Mouse (Mus musculus) erythroblast, embryonic 14.5 days (primary cell): ENCODE data around the gene Nrip1. TPM values are rescaled to one million over a fixed set of nuclear protein-coding genes. Genes with fewer than 3 reads are reported as not detected.
"Not testable (repeated sequence)": the region's sequence is repeated elsewhere in the genome, so short reads cannot be mapped to it uniquely, and the experiment has no call there.

ENCODE experiments used
- H3K27me3 ChIP-seq: 2 replicates; pipeline ENCODE4 v1.6.1; 2012; ENCODE audit warnings: inconsistent platforms; ENCODE audit not compliant: control insufficient read depth
- H3K36me3 ChIP-seq: 2 replicates; pipeline ENCODE4 v1.6.1; 2012; ENCODE audit warnings: mild to moderate bottlenecking, inconsistent platforms; ENCODE audit not compliant: control insufficient read depth
- H3K4me1 ChIP-seq: 2 replicates; pipeline ENCODE4 v1.6.1; 2012; ENCODE audit warnings: inconsistent platforms; ENCODE audit not compliant: control insufficient read depth
- H3K4me3 ChIP-seq: replicated peaks from 2 replicates; pipeline ENCODE3; 2012; ENCODE audit warnings: moderate library complexity, mild to moderate bottlenecking, inconsistent platforms
- H3K9me3 ChIP-seq: 2 replicates; pipeline ENCODE4 v1.6.1; 2012; ENCODE audit warnings: low read length, inconsistent platforms, mixed read lengths; ENCODE audit not compliant: control insufficient read depth
- GATA1 ChIP-seq: IDR thresholded peaks from 2 replicates; pipeline ENCODE4 v1.6.1; 2012; ENCODE audit warnings: low read length, inconsistent platforms, mixed read lengths
- TAL1 ChIP-seq: IDR thresholded peaks from 3 replicates; pipeline ENCODE4 v1.6.1; 2012; ENCODE audit warnings: low read length, inconsistent platforms, mixed read lengths
- polyA plus RNA-seq: library from polyadenylated mRNA; stranded (reverse); fragments of >175 nt; gene quantifications from 2 replicates; pipeline ENCODE4 v1.2.3, GENCODE M21; 2012

Gene Nrip1
- polyA plus RNA-seq, 1 experiment, result 0.55 TPM

- Histone ChIP-seq H3K4me1 (no peaks in the 10 kb centered on the region), H3K27me3 (no peaks in the 10 kb centered on the region)
Observed at GRCm38 (mm10) chr16:76408696-76409354, 35.2 kb upstream of the Nrip1 start.

GRCm38 (mm10) chr16:76408241-76408640 is 34.6 kb upstream of the Nrip1 start:
- TF ChIP-seq TAL1 (no peak), GATA1 (no peak)
- Histone ChIP-seq H3K27me3 (no peaks in the 10 kb centered on the region), H3K4me3 (no peak overlapping the region), H3K4me1 (no peaks in the 10 kb centered on the region), H3K9me3 (no peaks in the 10 kb centered on the region), H3K36me3 (no peaks in the 10 kb centered on the region)

More at GRCm38 (mm10) chr16:76408696-76409354, 35.2 kb upstream of the Nrip1 start:
- H3K36me3 ChIP-seq, result no peaks in the 10 kb centered on the region
- no peak overlapping the region for H3K4me3 ChIP-seq
- no peaks in the 10 kb centered on the region for H3K9me3 ChIP-seq
- no peak for TF ChIP-seq GATA1
- no peak for TF ChIP-seq TAL1

- Histone ChIP-seq H3K36me3 (no peaks in the 10 kb centered on the region), H3K4me1 (no peaks in the 10 kb centered on the region), H3K27me3 (no peaks in the 10 kb centered on the region), H3K9me3 (no peaks in the 10 kb centered on the region), H3K4me3 (no peak overlapping the region)
- no peak for TF ChIP-seq GATA1
- no peak for TF ChIP-seq TAL1
Observed at GRCm38 (mm10) chr16:76407321-76407920, 33.8 kb upstream of the Nrip1 start.

GRCm38 (mm10) chr16:76406897-76407296 is 33.3 kb upstream of the Nrip1 start:
- no peaks in the 10 kb centered on the region for H3K36me3 ChIP-seq
- TF ChIP-seq GATA1 (no peak), TAL1 (no peak)
- H3K4me3 ChIP-seq, result no peak overlapping the region
- H3K27me3 ChIP-seq, result no peaks in the 10 kb centered on the region
- H3K9me3 ChIP-seq, result no peaks in the 10 kb centered on the region
- H3K4me1 ChIP-seq, result no peaks in the 10 kb centered on the region

- TF ChIP-seq TAL1 (no peak), GATA1 (no peak)
- H3K27me3 ChIP-seq, result no peaks in the 10 kb centered on the region
- no peaks in the 10 kb centered on the region for H3K4me1 ChIP-seq
- H3K4me3 ChIP-seq, result no peak overlapping the region
- H3K36me3 ChIP-seq, result no peaks in the 10 kb centered on the region
- no peaks in the 10 kb centered on the region for H3K9me3 ChIP-seq
Observed at GRCm38 (mm10) chr16:76406319-76406718, 32.7 kb upstream of the Nrip1 start.

- not testable (repeated sequence) for H3K4me1 ChIP-seq, H3K4me3 ChIP-seq, H3K27me3 ChIP-seq, H3K36me3 ChIP-seq, H3K9me3 ChIP-seq
Observed at GRCm38 (mm10) chr16:76403305-76403704, 29.7 kb upstream of the Nrip1 start.

- Histone ChIP-seq H3K4me3 (no peak overlapping the region), H3K36me3 (no peaks in the 10 kb centered on the region), H3K9me3 (no peaks in the 10 kb centered on the region), H3K27me3 (no peaks in the 10 kb centered on the region), H3K4me1 (no peaks in the 10 kb centered on the region)
- TF ChIP-seq TAL1 (no peak), GATA1 (no peak)
Observed at GRCm38 (mm10) chr16:76396512-76396911, 22.9 kb upstream of the Nrip1 start.

- TF ChIP-seq GATA1 (no peak), TAL1 (no peak)
- no peaks in the 10 kb centered on the region for H3K36me3 ChIP-seq
- H3K9me3 ChIP-seq, result no peaks in the 10 kb centered on the region
- H3K27me3 ChIP-seq, result no peaks in the 10 kb centered on the region
- H3K4me3 ChIP-seq, result no peak overlapping the region
- H3K4me1 ChIP-seq, result no peaks in the 10 kb centered on the region
Observed at GRCm38 (mm10) chr16:76393267-76393666, 19.6 kb upstream of the Nrip1 start.

GRCm38 (mm10) chr16:76386496-76386895 is 12.9 kb upstream of the Nrip1 start:
- Histone ChIP-seq H3K36me3 (no peaks in the 10 kb centered on the region), H3K4me1 (no peaks in the 10 kb centered on the region), H3K4me3 (no peak overlapping the region), H3K27me3 (no peaks in the 10 kb centered on the region), H3K9me3 (no peaks in the 10 kb centered on the region)
- TF ChIP-seq GATA1 (no peak), TAL1 (no peak)

- Histone ChIP-seq H3K9me3 (no peaks in the 10 kb centered on the region), H3K4me3 (no peak overlapping the region), H3K4me1 (no peaks in the 10 kb centered on the region), H3K36me3 (no peaks in the 10 kb centered on the region), H3K27me3 (no peaks in the 10 kb centered on the region)
- TF ChIP-seq TAL1 (no peak), GATA1 (no peak)
Observed at GRCm38 (mm10) chr16:76386071-76386470, 12.4 kb upstream of the Nrip1 start.
